Mouse (Mus musculus): ENCODE results near the gene Ttc30a1. TPM values are rescaled to one million over a fixed set of nuclear protein-coding genes. Genes with fewer than 3 reads are reported as not detected.
"Not testable (repeated sequence)": the region's sequence is repeated elsewhere in the genome, so short reads cannot be mapped to it uniquely, and the experiment has no call there.

Gene Ttc30a1
- polyA plus RNA-seq, 1 experiment from 2014 or later = 9.2 TPM

- H3K27me3 ChIP-seq = no peaks in the 10 kb centered on the region
- ATAC-seq (ENCODE audit: low FRiP score) = no peak
- no peak overlapping the region for H3K27ac ChIP-seq
- no peak overlapping the region for H3K4me2 ChIP-seq (replicated peaks)
- WGBS = 58% methylated on average over 14 of the region's 14 CpGs
- H3K9ac ChIP-seq = no peak overlapping the region
- H3K36me3 ChIP-seq = no peaks in the 10 kb centered on the region
- H3K4me1 ChIP-seq = peaks cover 16% of the 10 kb centered on the region
- no peaks in the 10 kb centered on the region for H3K9me3 ChIP-seq (replicated peaks)
- no peak overlapping the region for H3K4me3 ChIP-seq
Measured at GRCm38 (mm10) chr2:75955709-75956108, 26.1 kb downstream of the Ttc30a1 start.

DNA sequence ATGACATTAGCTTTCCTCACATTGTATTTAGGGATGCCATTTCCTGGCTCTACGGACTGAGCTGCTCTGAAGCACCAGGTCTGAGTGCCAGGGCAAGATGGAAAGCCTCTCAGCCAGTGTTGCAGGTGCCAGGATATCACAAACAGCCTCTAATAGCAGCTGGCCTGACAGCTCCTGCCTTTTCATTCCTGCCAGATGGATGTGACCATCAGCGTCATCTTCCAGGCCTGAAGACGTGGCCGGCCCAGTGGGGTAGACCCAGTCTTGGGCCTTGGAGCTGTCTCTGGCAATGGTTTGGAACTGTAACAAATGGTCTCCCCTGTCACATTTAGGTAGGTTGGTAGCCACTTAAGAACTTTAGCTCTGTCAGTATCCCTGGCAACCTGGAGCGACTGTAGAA lies 28.4 kb downstream of the Ttc30a1 start:
- H3K4me1 ChIP-seq = no peaks in the 10 kb centered on the region
- no peaks in the 10 kb centered on the region for H3K36me3 ChIP-seq
- no peaks in the 10 kb centered on the region for H3K27me3 ChIP-seq
- ATAC-seq (ENCODE audit: low FRiP score) = no peak
- H3K4me2 ChIP-seq (replicated peaks) = no peak overlapping the region
- no peak overlapping the region for H3K27ac ChIP-seq
- no peak overlapping the region for H3K9ac ChIP-seq
- WGBS = 93% methylated on average over 5 of the region's 5 CpGs
- no peaks in the 10 kb centered on the region for H3K9me3 ChIP-seq (replicated peaks)
- H3K4me3 ChIP-seq = no peak overlapping the region

DNA sequence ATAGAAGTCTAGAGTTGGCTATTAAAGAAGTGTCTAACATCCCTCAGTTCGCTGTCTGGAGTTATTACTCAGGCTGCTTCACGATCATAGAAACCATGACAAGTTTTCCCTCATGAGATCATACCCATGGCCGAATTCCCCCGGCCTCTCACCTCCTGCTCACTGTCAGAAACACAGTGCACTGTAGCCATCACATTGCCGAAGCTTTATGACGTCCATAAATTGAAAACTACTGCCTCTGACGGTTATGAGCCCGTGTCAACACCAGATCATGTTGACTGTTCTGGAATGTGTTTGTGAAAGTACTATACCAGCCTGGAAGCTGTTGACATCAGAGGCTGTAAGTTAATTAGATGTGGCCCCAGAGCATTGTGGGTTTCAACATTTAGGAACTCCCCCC lies 31.1 kb downstream of the Ttc30a1 start:
- Histone ChIP-seq H3K4me3 (no peak overlapping the region), H3K27me3 (no peaks in the 10 kb centered on the region), H3K36me3 (no peaks in the 10 kb centered on the region), H3K9ac (no peak overlapping the region), H3K9me3 (replicated peaks) (no peaks in the 10 kb centered on the region), H3K4me1 (no peaks in the 10 kb centered on the region), H3K4me2 (replicated peaks) (no peak overlapping the region), H3K27ac (no peak overlapping the region)
- ATAC-seq (ENCODE audit: low FRiP score) = no peak
- 90% methylated on average over 8 of the region's 8 CpGs for WGBS

DNA sequence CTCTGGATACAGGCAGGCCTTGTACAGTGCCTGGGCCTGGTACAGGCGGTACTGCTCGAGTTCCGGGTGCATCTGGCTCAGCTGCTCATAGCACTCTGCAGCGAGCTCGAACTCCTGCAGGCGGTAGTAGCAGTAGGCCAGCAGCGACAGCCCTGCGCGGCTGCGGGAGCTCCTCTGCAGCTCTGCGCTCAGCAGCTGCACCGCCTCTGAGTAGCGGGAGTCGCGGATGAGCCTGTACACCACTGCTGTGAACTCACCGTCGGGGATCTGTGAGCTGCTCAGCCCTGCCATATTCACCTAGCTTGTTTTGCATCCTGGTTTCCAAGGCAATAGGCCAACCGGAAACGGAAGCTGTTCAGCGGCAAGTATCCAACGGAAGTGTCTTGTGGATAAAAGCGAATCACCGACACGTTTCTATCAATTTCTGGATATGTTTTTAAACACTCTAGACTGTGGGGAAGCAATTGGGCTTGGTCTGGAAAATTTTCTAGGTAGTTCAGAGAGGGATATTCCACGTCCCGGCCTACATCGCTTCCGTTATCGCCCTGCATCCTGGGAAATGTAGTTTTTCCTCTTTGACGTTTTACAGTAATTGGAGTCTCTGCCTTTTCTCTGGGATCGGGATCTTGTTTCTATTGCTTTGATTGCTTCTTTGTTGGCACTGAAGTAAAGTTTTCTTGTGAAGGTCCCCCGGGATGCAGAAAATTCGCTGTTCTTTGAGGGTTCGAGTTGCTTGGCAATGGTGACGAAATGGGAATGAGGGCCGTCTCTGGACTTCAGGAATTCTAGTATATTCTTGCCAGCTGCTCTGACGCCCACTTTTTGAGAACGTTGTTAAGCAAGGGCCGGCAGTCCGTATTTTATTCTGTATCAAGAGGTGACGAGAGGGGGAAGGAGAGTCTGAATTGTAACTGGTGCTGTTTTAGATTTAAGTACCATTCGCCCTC lies 43.4 kb downstream of the Ttc30a1 start, which contains the start of gene Ttc30b:
Ttc30b (minus strand) TSS at position 469 of the 947 bp plus-strand sequence.
- peak within 1 kb of the TSS; percentile 46 for H3K4me3 ChIP-seq
- no peaks in the 10 kb centered on the region for H3K27me3 ChIP-seq
- no peaks in the 10 kb centered on the region for H3K9me3 ChIP-seq (replicated peaks)
- peak; percentile 92 for ATAC-seq (ENCODE audit: low FRiP score)
- peak within 1 kb of the TSS; percentile 82 for H3K27ac ChIP-seq
- peak within 1 kb of the TSS; percentile 59 for H3K9ac ChIP-seq
- peak within 1 kb of the TSS; percentile 63 for H3K4me2 ChIP-seq (replicated peaks)
- H3K36me3 ChIP-seq = no peaks in the 10 kb centered on the region
- peaks cover 4% of the 10 kb centered on the region; the same call in 1 of the 2 replicates for H3K4me1 ChIP-seq
- 5% methylated on average over 41 of the region's 42 CpGs for WGBS

- 68% methylated on average over 16 of the region's 17 CpGs for WGBS
- H3K27ac ChIP-seq; H3K9me3 ChIP-seq (replicated peaks); H3K4me1 ChIP-seq; H3K36me3 ChIP-seq; H3K27me3 ChIP-seq: not testable (repeated sequence)
- H3K9ac ChIP-seq = peak overlapping the region; percentile 59
- H3K4me2 ChIP-seq (replicated peaks) = peak overlapping the region; percentile 63
- peak; percentile 73 for ATAC-seq (ENCODE audit: low FRiP score)
- H3K4me3 ChIP-seq = peak overlapping the region; percentile 46
Measured at GRCm38 (mm10) chr2:75937520-75938116, 44.1 kb downstream of the Ttc30a1 start.

GRCm38 (mm10) chr2:75936685-75937084 lies 45.1 kb downstream of the Ttc30a1 start:
- 92% methylated on average over 2 of the region's 2 CpGs for WGBS
- H3K9me3 ChIP-seq (replicated peaks); ATAC-seq (ENCODE audit: low FRiP score): not testable (repeated sequence)

GRCm38 (mm10) chr2:75933541-75933940 lies 48.2 kb downstream of the Ttc30a1 start:
- 0 out of 2 replicates have a peak, but pooled peaks cover 2% of the 10 kb centered on the region for H3K36me3 ChIP-seq
- no peak overlapping the region for H3K4me3 ChIP-seq
- H3K27ac ChIP-seq = peak overlapping the region; percentile 24; the same call in 1 of the 2 replicates
- no peaks in the 10 kb centered on the region for H3K4me1 ChIP-seq
- H3K27me3 ChIP-seq = no peaks in the 10 kb centered on the region
- WGBS = 45% methylated on average over 7 of the region's 7 CpGs
- ATAC-seq (ENCODE audit: low FRiP score) = no peak
- no peak overlapping the region for H3K4me2 ChIP-seq (replicated peaks)
- H3K9me3 ChIP-seq (replicated peaks) = no peaks in the 10 kb centered on the region
- no peak overlapping the region for H3K9ac ChIP-seq

More at GRCm38 (mm10) chr2:75936685-75937084, 45.1 kb downstream of the Ttc30a1 start:
- not testable (repeated sequence) for H3K27me3 ChIP-seq; H3K36me3 ChIP-seq; H3K4me2 ChIP-seq (replicated peaks); H3K4me3 ChIP-seq; H3K4me1 ChIP-seq; H3K9ac ChIP-seq; H3K27ac ChIP-seq

DNA sequence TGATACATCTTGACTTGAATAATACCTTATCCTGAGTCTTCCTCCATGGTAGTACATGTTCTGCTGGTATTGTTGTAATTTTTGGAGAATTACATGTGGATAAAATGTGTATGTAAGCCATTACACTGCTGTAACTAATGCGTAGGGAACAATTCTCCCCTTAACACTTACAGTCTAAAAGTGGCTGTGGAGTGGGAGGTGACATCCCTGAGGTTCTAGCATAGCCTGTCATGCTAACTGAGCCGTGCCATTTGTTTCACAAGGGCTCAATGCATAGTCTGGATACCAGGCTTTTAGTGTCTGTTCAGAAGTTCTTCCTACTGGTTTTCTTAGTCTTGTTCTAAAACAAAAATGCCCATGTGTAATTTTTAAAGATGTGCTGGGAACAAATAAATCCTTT lies 50.8 kb downstream of the Ttc30a1 start:
- no peaks in the 10 kb centered on the region for H3K27me3 ChIP-seq
- no peak overlapping the region for H3K27ac ChIP-seq
- peaks cover 3% of the 10 kb centered on the region; the same call in 1 of the 2 replicates for H3K4me1 ChIP-seq
- H3K36me3 ChIP-seq = peaks cover 2% of the 10 kb centered on the region; the same call in 1 of the 2 replicates
- no peak overlapping the region for H3K9ac ChIP-seq
- H3K9me3 ChIP-seq (replicated peaks) = no peaks in the 10 kb centered on the region
- H3K4me2 ChIP-seq (replicated peaks) = no peak overlapping the region
- no peak overlapping the region for H3K4me3 ChIP-seq
- no peak for ATAC-seq (ENCODE audit: low FRiP score)
- 90% methylated on average over 2 of the region's 2 CpGs for WGBS

GRCm38 (mm10) chr2:75929786-75930444 lies 51.9 kb downstream of the Ttc30a1 start:
- ATAC-seq (ENCODE audit: low FRiP score) = no peak
- H3K9ac ChIP-seq = no peak overlapping the region
- no peaks in the 10 kb centered on the region for H3K9me3 ChIP-seq (replicated peaks)
- peaks cover 2% of the 10 kb centered on the region; the same call in 1 of the 2 replicates for H3K36me3 ChIP-seq
- H3K27ac ChIP-seq = no peak overlapping the region
- H3K27me3 ChIP-seq = no peaks in the 10 kb centered on the region
- no peak overlapping the region for H3K4me3 ChIP-seq
- no peak overlapping the region for H3K4me2 ChIP-seq (replicated peaks)
- 96% methylated on average over 6 of the region's 6 CpGs for WGBS
- peaks cover 6% of the 10 kb centered on the region for H3K4me1 ChIP-seq

GRCm38 (mm10) chr2:75929141-75929540 lies 52.6 kb downstream of the Ttc30a1 start:
- no peak overlapping the region for H3K4me2 ChIP-seq (replicated peaks)
- ATAC-seq (ENCODE audit: low FRiP score) = no peak
- H3K4me3 ChIP-seq = no peak overlapping the region
- H3K27ac ChIP-seq = no peak overlapping the region
- no peaks in the 10 kb centered on the region for H3K27me3 ChIP-seq
- no peak overlapping the region for H3K9ac ChIP-seq
- H3K4me1 ChIP-seq = peaks cover 9% of the 10 kb centered on the region
- peaks cover 2% of the 10 kb centered on the region; the same call in 1 of the 2 replicates for H3K36me3 ChIP-seq
- H3K9me3 ChIP-seq (replicated peaks) = no peaks in the 10 kb centered on the region
- WGBS = 94% methylated on average over 2 of the region's 2 CpGs
